15 mouse cellular contexts compared by ENCODE assay signal in genomic region chr6:115855733-115856360, GRCm38 (mm10). TPM values are rescaled to one million over a fixed set of nuclear protein-coding genes. Genes with fewer than 3 reads are reported as not detected.
DNase-seq lines count a peak whose midpoint lies in the region; TF ChIP-seq lines count a peak whose summit lies in the region.
"Had no signal": no experiment of that assay in that cellular context is flagged by ENCODE, and none has a peak within 500 bp of the region (broad histone marks: within the 10 kb centered on the region; RNA-seq: fewer than 3 reads in every experiment).

No protein-coding gene starts in this region.

- TF ChIP-seq POLR2A in testis, adult 2 months (IDR thresholded peaks at IDR 0.05; ENCODE audit: control insufficient read depth, low read depth, low read length) = no peak

- peak overlapping the region; percentile 62 for H3K27ac ChIP-seq in heart, embryonic 10.5 days
- H3K27ac ChIP-seq in testis, adult 2 months (ENCODE audit: control insufficient read depth, insufficient read depth, low read depth, low read length) = peak overlapping the region; percentile 52
- H3K27ac ChIP-seq: embryonic facial prominence, embryonic 12.5 days; liver, embryonic 13.5 days; midbrain, embryonic 13.5 days had no signal

- 73% methylated on average over 3 of the region's 3 CpGs for WGBS in heart, embryonic 10.5 days

- H3K4me3 ChIP-seq in heart, embryonic 10.5 days = no peak overlapping the region
- peak overlapping the region; percentile 57 for H3K4me3 ChIP-seq in testis, adult 2 months (ENCODE audit: control insufficient read depth, low read depth, low read length)
- H3K4me3 ChIP-seq: embryonic facial prominence, embryonic 12.5 days; liver, embryonic 13.5 days; midbrain, embryonic 13.5 days had no signal

- peaks cover 49% of the 10 kb centered on the region for H3K4me1 ChIP-seq in heart, embryonic 10.5 days
- peaks cover 2% of the 10 kb centered on the region for H3K4me1 ChIP-seq in testis, adult 2 months (ENCODE audit: control insufficient read depth, insufficient read depth, low read length)

- DNase-seq in heart, embryonic 10.5 days (ENCODE audit: low spot score) = no peak
- DNase-seq in heart, adult 11 months = no peak
- peak; percentile 22 to 66 for DNase-seq in kidney, postnatal 25 days
- DNase-seq in kidney, postnatal 4 days = no peak
- no peak for DNase-seq in testis, postnatal 14 days (ENCODE audit: low spot score)
- DNase-seq in MN1 (ENCODE audit: low spot score) = no peak
- DNase-seq in frontal cortex, adult 2 months (ENCODE audit: extremely low spot score in 1 of 2, low spot score in 1 of 2) = no peak
- DNase-seq: adrenal gland, postnatal 10 days; cerebellum, adult 2 months; liver, embryonic 13.5 days; spleen, adult 18-20 months; thymus, postnatal 36 days had no signal

- no peaks in the 10 kb centered on the region for H3K27me3 ChIP-seq in heart, embryonic 10.5 days (ENCODE audit: insufficient read depth, poor library complexity, severe bottlenecking)
- H3K27me3 ChIP-seq in testis, adult 2 months (ENCODE audit: control insufficient read depth, insufficient read depth, low read length) = no peaks in the 10 kb centered on the region
- H3K27me3 ChIP-seq: embryonic facial prominence, embryonic 12.5 days; liver, embryonic 13.5 days; midbrain, embryonic 13.5 days had no signal

- no peaks in the 10 kb centered on the region for H3K9me3 ChIP-seq in heart, embryonic 10.5 days
- H3K9me3 ChIP-seq: embryonic facial prominence, embryonic 12.5 days; liver, embryonic 13.5 days; midbrain, embryonic 13.5 days had no signal

- H3K36me3 ChIP-seq in heart, embryonic 10.5 days = no peaks in the 10 kb centered on the region
- H3K36me3 ChIP-seq in testis, adult 2 months (ENCODE audit: control insufficient read depth, insufficient read depth, low read length) = no peaks in the 10 kb centered on the region; the same call in 1 of the 2 replicates
- H3K36me3 ChIP-seq: embryonic facial prominence, embryonic 12.5 days; midbrain, embryonic 13.5 days had no signal

- TF ChIP-seq CTCF in testis, adult 2 months (IDR thresholded peaks at IDR 0.05; ENCODE audit: control insufficient read depth, insufficient read depth, insufficient replicate concordance, low read depth, low read length) = no peak

RNA-seq across cellular contexts. Expression of gene Ift122, which starts 2.6 kb away (rescaled TPM):
- 27.0 and 31.3 TPM in 2 replicates for polyA plus RNA-seq in heart, embryonic 10.5 days (2016; fragmentation: Nextera tagmentation; extraction: Ambion mirVana)
- 126 and 128 TPM in 2 replicates for polyA plus RNA-seq in testis, adult 2 months (2012; rRNA removed)
- polyA plus RNA-seq in frontal cortex, adult 2 months (2012; rRNA removed) = 30.1 and 31.2 TPM in 2 replicates

RNA-seq across cellular contexts. Expression of gene Mbd4, which starts 2.7 kb away (rescaled TPM):
- 15.2 and 22.4 TPM in 2 replicates for polyA plus RNA-seq in heart, embryonic 10.5 days (2016; fragmentation: Nextera tagmentation; extraction: Ambion mirVana)
- polyA plus RNA-seq in testis, adult 2 months (2012; rRNA removed) = 6.3 and 7.6 TPM in 2 replicates
- 9.2 and 9.6 TPM in 2 replicates for polyA plus RNA-seq in frontal cortex, adult 2 months (2012; rRNA removed)

RNA-seq across cellular contexts. Expression of gene Efcab12, which starts 17.6 kb away (rescaled TPM):
- polyA plus RNA-seq in heart, embryonic 10.5 days (2016; fragmentation: Nextera tagmentation; extraction: Ambion mirVana) = 0.46 and 0.74 TPM in 2 replicates
- polyA plus RNA-seq in testis, adult 2 months (2012; rRNA removed) = 26.2 and 27.6 TPM in 2 replicates
- 5.4 and 5.5 TPM in 2 replicates for polyA plus RNA-seq in frontal cortex, adult 2 months (2012; rRNA removed)

RNA-seq across cellular contexts. Expression of gene Rpl32, which starts 47.3 kb away (rescaled TPM):
- polyA plus RNA-seq in heart, embryonic 10.5 days (2016; fragmentation: Nextera tagmentation; extraction: Ambion mirVana) = 1,266 and 1,290 TPM in 2 replicates
- 597 and 654 TPM in 2 replicates for polyA plus RNA-seq in testis, adult 2 months (2012; rRNA removed)
- 936 and 1,149 TPM in 2 replicates for polyA plus RNA-seq in frontal cortex, adult 2 months (2012; rRNA removed)

Comparison
In these comparisons a context has a peak if more than half of its experiments do, and no peak if none do; other contexts are left out.
1. DNase-seq: peak in kidney, postnatal 25 days (2 of 2); none in heart, embryonic 10.5 days (single experiment), heart, adult 11 months (single experiment), kidney, postnatal 4 days (0 of 2), testis, postnatal 14 days (single experiment), MN1 (single experiment) and frontal cortex, adult 2 months (0 of 2).